Mouse (Mus musculus) limb, embryonic 11.5 days (tissue): Measurements from ENCODE around the gene Bap1. TPM values are rescaled to one million over a fixed set of nuclear protein-coding genes. Genes with fewer than 3 reads are reported as not detected.
A peak's percentile ranks its signal among the peaks of the same experiment; 100 is the strongest.

Experiments
- ATAC-seq: fragments of 200-750 bp; cut with Nextera tagmentation; 2 replicates; pipeline ENCODE4 v1.8.0; 2017; ENCODE audit warnings: low read depth; ENCODE audit not compliant: insufficient number of reproducible peaks, low FRiP score, low TSS enrichment
- DNase-seq: peaks from one replicate; pipeline ENCODE4 v3.0.0-alpha.2; 2015; ENCODE audit warnings: low spot score
- H3K27ac ChIP-seq: fragments of 300-500 bp; sonication (generic); replicated peaks from 2 replicates; pipeline ENCODE4 v1.5.1; 2014; ENCODE audit warnings: low read depth, mild to moderate bottlenecking, low read length
- H3K27me3 ChIP-seq: fragments of 300-500 bp; sonication (generic); 2 replicates; pipeline ENCODE4 v1.6.1; 2014; ENCODE audit warnings: mild to moderate bottlenecking, low read length, mixed read lengths; ENCODE audit not compliant: control insufficient read depth, insufficient read depth
- H3K36me3 ChIP-seq: fragments of 300-500 bp; sonication (generic); 2 replicates; pipeline ENCODE4 v1.6.1; 2014; ENCODE audit warnings: mild to moderate bottlenecking, low read length, moderate library complexity, mixed read lengths; ENCODE audit not compliant: control insufficient read depth, insufficient read depth
- H3K4me1 ChIP-seq: fragments of 300-500 bp; sonication (generic); 2 replicates; pipeline ENCODE4 v1.6.1; 2014; ENCODE audit warnings: low read length, mixed read lengths; ENCODE audit not compliant: control insufficient read depth, insufficient read depth
- H3K4me2 ChIP-seq: fragments of 300-500 bp; sonication (generic); 2 replicates; pipeline ENCODE4 v1.6.1; 2014; ENCODE audit warnings: low read depth, mild to moderate bottlenecking, moderate library complexity; ENCODE audit not compliant: severe bottlenecking
- H3K4me3 ChIP-seq: fragments of 300-500 bp; sonication (generic); 2 replicates; pipeline ENCODE4 v1.5.1; 2014; ENCODE audit warnings: low read depth, low read length
- H3K9ac ChIP-seq: fragments of 300-500 bp; sonication (generic); 2 replicates; pipeline ENCODE4 v1.6.1; 2014; ENCODE audit warnings: mild to moderate bottlenecking, low read length
- H3K9me3 ChIP-seq: fragments of 300-500 bp; sonication (generic); 2 replicates; pipeline ENCODE4 v1.6.1; 2016; ENCODE audit warnings: low read length; ENCODE audit not compliant: control insufficient read depth
- WGBS: fragments of 180-500 bp; shearing (Covaris S2); extraction: QIAGEN DNeasy Blood & Tissue Kit; methylation state at CpG from one replicate; pipeline ENCODE4 v1.1.7; 2014; 5-methylcytosine and 5-hydroxymethylcytosine counted together
- polyA plus RNA-seq: library from polyadenylated mRNA; unstranded; fragments of >200 nt; fragmentation: Nextera tagmentation; extraction: Ambion mirVana; gene quantifications from 2 replicates; pipeline ENCODE4 v1.2.1, GENCODE M21; 2014

Bap1 gene
- polyA plus RNA-seq, 1 experiment from 2014 or later = 112 TPM

DNA sequence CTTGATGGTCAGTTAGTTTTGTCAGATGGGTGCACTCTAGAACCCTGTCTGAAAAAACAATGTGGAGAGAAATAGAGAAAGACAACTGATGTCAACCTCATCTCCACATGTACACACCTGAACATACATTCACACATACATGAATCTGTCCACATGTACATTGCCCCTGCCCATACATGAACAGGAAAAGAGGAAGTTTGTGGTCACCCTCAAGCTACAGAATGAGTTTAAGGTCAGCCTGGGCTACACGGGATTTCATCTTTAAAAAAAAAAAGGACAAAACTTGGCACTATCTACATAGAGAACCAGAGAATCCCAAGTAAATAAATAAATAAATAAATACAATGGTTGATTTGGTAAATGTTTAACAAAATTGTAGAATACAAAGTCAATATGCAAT, 6.5 kb upstream of the Bap1 start:
- Histone ChIP-seq H3K9ac (no peak overlapping the region), H3K9me3 (no peaks in the 10 kb centered on the region), H3K36me3 (no peaks in the 10 kb centered on the region), H3K4me2 (no peak overlapping the region), H3K4me3 (no peak overlapping the region), H3K27ac (no peak overlapping the region), H3K4me1 (no peaks in the 10 kb centered on the region), H3K27me3 (no peaks in the 10 kb centered on the region)
- ATAC-seq = no peak
- no peak for DNase-seq
- 77% methylated on average over 1 of the region's 1 CpGs for WGBS

DNA sequence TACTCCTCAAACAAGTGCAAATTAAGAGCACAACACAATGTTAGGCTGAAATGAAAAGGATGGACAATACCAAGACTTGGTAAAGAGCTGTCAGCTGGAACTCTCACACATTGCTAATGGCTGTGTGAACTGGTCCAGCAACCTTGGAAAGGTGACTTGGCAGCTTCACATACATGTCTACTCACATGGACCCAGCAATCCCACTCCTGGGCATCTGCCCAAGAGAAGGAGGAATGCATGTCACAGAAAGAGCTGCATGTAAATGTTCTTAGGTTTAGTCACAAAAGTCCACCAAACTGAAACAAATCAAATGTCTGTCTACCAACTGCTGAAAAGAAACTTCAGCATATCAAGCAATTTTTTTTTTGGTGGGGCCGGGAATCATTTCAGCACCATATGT, 5.3 kb upstream of the Bap1 start:
- Histone ChIP-seq H3K9ac (no peak overlapping the region), H3K27me3 (no peaks in the 10 kb centered on the region), H3K4me3 (no peak overlapping the region), H3K27ac (no peak overlapping the region), H3K4me1 (no peaks in the 10 kb centered on the region), H3K36me3 (no peaks in the 10 kb centered on the region), H3K9me3 (no peaks in the 10 kb centered on the region), H3K4me2 (no peak overlapping the region)
- WGBS = 86% methylated on average over 1 of the region's 1 CpGs
- DNase-seq (no peak), ATAC-seq (no peak)

DNA sequence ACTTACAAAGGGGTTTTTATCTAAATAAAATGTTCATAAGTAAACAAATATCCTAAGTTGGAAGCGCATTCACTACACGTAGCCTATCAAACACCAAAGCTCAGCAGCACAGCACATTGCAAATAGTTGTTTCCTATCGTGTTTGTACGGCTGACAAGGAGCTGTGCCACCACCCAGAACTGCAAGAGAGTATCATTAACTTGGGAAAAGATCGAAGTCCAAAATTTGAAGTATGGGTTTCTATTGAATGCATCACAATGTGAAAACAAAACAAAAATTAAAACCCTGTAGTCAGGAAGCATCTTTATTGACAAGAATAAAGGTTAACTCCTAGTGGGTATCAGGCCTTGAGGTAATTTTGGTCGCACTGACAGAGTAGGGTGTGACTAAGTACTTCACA, 2.9 kb upstream of the Bap1 start:
- no peak overlapping the region for H3K4me2 ChIP-seq
- WGBS = 92% methylated on average over 6 of the region's 6 CpGs
- no peak for DNase-seq
- no peak overlapping the region for H3K9ac ChIP-seq
- no peak for ATAC-seq
- no peak overlapping the region for H3K4me3 ChIP-seq
- H3K9me3 ChIP-seq = no peaks in the 10 kb centered on the region
- H3K27me3 ChIP-seq = no peaks in the 10 kb centered on the region
- no peak overlapping the region for H3K27ac ChIP-seq
- H3K4me1 ChIP-seq = 0 out of 2 replicates have a peak, but pooled peaks cover 2% of the 10 kb centered on the region
- H3K36me3 ChIP-seq = peaks cover under 1% of the 10 kb centered on the region; the same call in 1 of the 2 replicates

DNA sequence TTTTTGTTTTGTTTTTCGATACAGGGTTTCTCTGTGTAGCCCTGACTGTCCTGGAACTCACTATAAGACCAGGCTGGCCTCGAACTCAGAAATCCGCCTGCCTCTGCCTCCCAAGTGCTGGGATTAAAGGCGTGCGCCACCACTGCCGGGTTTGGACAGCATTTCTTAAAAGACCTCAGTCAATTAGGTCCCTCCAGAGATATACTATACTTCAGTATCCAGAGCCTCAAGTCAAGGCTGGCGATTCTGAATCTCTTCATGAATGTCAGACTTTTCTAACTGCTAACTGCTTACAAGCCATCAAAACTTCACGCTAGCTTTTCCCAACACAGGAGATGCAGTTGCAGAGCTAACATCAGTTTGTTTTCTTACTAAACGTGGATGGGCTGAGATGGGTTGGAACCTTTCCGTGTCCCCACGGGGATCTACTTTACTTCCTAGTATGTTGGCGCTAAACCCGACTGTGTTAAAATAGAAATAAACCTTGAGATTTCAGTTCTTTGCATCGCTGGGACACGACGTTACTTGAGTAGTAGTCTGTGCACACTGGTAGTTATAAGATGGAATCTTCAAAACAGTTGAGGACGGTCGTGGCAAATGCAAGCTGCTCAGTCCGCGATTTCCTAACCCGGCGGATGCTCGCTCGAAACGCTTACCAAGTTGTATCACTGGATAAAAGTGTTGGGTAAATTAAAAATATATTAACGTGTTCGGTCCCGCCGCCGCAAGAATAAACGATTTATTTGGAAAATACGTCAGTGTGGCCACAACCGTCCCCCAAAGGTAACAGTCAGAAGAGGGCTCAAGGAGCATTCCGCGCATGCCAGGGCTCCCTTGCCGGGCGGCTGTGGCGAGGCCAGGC, 797 bp upstream of the Bap1 start:
- no peaks in the 10 kb centered on the region for H3K9me3 ChIP-seq
- peak overlapping the region; percentile 98 for H3K4me3 ChIP-seq
- WGBS = 22% methylated on average over 38 of the region's 38 CpGs
- H3K27me3 ChIP-seq = no peaks in the 10 kb centered on the region
- DNase-seq = no peak
- H3K4me2 ChIP-seq = peak overlapping the region; percentile 68
- peak overlapping the region; percentile 84; the same call in 1 of the 2 replicates for H3K27ac ChIP-seq
- 0 out of 2 replicates have a peak, but pooled peaks cover 2% of the 10 kb centered on the region for H3K4me1 ChIP-seq
- H3K36me3 ChIP-seq = peaks cover 12% of the 10 kb centered on the region
- no peak; the same call in 1 of the 2 replicates for ATAC-seq
- H3K9ac ChIP-seq = peak overlapping the region; percentile 95

DNA sequence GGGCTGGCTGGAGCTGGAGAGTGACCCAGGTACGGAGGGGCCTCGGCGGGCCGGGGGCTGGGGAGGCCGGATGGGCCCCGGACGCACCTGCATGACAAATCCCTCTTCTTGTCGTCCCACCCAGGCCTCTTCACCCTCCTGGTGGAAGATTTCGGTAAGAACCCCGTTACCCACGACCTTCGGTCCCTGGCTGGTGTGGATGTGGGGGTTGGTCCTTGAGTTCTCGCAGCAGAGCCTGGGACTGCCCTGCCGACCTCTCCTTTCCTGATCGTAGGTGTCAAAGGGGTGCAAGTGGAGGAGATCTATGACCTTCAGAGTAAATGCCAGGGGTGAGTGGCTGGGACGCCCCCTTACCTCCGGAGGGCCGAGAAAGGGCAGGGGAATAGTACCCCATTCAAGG, 376 bp downstream of the Bap1 start:
- peak overlapping the region; percentile 68 for H3K4me2 ChIP-seq
- 3% methylated on average over 18 of the region's 18 CpGs for WGBS

DNA sequence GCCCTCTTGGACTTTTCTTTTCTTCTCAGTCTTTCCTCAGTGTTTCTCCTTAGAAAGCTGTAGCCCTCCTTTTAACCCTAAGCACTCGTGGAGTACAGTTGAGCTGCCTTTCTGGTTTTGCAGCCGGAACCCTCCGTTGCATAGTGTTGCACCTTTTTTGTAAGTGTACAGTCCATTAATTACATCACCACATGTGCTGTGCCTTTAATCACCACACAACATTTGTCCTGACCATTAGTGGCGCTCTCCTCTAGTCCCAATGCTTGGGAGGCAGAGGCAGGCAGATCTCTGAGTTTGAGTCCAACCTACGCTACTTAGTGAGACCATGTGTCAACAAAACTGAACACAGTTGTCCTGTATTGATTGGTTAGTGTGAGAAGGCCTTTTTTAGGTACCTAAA, 841 bp downstream of the Bap1 start:
- Histone ChIP-seq H3K27ac (no peak overlapping the region), H3K4me1 (0 out of 2 replicates have a peak, but pooled peaks cover 2% of the 10 kb centered on the region), H3K9me3 (no peaks in the 10 kb centered on the region), H3K9ac (peak overlapping the region; percentile 95), H3K27me3 (no peaks in the 10 kb centered on the region), H3K4me2 (peak overlapping the region; percentile 68), H3K36me3 (peaks cover 27% of the 10 kb centered on the region), H3K4me3 (peak overlapping the region; percentile 98)
- 91% methylated on average over 5 of the region's 5 CpGs for WGBS
- ATAC-seq (no peak), DNase-seq (no peak)

More for the DNA sequence above, 376 bp downstream of the Bap1 start:
- H3K4me3 ChIP-seq = peak overlapping the region; percentile 98
- H3K36me3 ChIP-seq = peaks cover 24% of the 10 kb centered on the region
- no peak for DNase-seq
- H3K27me3 ChIP-seq = no peaks in the 10 kb centered on the region
- peak overlapping the region; percentile 95 for H3K9ac ChIP-seq
- no peaks in the 10 kb centered on the region for H3K9me3 ChIP-seq
- ATAC-seq = 0 out of 2 replicates have a peak, but pooled peaks have one; percentile 40
- 0 out of 2 replicates have a peak, but pooled peaks cover 2% of the 10 kb centered on the region for H3K4me1 ChIP-seq
- H3K27ac ChIP-seq = no peak overlapping the region; the same call in 1 of the 2 replicates

DNA sequence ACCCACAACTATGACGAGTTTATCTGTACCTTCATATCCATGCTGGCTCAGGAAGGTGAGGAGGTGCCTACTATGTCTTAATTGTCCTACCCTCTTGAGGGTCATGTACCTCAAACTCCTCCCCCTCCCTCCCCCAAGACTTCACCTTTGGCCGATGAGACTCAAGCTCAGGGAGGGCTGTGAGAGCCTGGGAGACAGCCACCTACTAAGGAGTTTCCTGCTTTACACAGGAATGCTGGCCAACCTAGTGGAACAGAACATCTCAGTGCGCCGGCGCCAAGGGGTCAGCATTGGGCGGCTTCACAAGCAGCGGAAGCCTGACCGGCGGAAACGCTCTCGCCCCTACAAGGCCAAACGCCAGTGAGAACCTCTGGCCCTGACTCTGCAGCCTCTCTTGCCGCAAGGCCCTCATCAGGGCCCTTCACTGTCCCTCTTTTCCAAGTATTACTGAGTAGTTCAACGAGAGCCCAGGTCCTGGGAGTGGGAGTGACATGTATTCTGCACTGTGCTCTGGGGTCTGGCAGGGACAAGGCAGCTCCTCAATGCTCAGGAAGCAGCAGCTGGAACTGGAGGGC, 7.3 kb downstream of the Bap1 start:
- H3K36me3 ChIP-seq = peaks cover 52% of the 10 kb centered on the region
- H3K27ac ChIP-seq = no peak overlapping the region
- H3K9ac ChIP-seq = no peak overlapping the region
- no peaks in the 10 kb centered on the region for H3K9me3 ChIP-seq
- DNase-seq (no peak), ATAC-seq (no peak)
- H3K4me3 ChIP-seq = no peak overlapping the region
- H3K4me1 ChIP-seq = no peaks in the 10 kb centered on the region
- no peak overlapping the region for H3K4me2 ChIP-seq
- WGBS = 96% methylated on average over 14 of the region's 14 CpGs
- H3K27me3 ChIP-seq = no peaks in the 10 kb centered on the region

DNA sequence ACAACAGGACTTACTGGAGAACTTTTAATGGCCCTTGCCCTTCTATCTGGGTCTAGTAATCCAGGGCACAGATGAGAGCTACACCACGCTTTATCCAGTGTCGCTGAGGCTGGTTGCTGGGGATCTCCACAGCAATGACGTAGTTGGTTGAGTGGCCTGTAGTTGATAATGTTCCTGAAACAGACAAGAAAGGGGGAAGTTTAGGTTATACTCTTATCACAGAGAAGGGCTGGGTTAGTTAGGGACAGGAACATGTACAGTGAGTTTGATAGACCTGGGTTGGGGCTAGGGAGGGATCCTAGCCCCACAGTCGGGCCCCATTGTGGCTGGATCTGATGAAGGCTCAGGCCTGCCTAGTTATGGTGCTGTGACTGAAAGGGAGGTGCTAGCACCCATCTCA, 9.1 kb downstream of the Bap1 start:
- H3K4me1 ChIP-seq = no peaks in the 10 kb centered on the region
- H3K9me3 ChIP-seq = no peaks in the 10 kb centered on the region
- no peak overlapping the region for H3K27ac ChIP-seq
- ATAC-seq = no peak
- no peak for DNase-seq
- WGBS = 96% methylated on average over 4 of the region's 4 CpGs
- H3K4me3 ChIP-seq = no peak overlapping the region
- H3K9ac ChIP-seq = no peak overlapping the region
- H3K36me3 ChIP-seq = peaks cover 42% of the 10 kb centered on the region
- H3K27me3 ChIP-seq = no peaks in the 10 kb centered on the region
- no peak overlapping the region for H3K4me2 ChIP-seq
